Mouse (Mus musculus) intestine, postnatal 0 days (tissue): ENCODE data around the gene Syngr2. TPM values are rescaled to one million over a fixed set of nuclear protein-coding genes. Genes with fewer than 3 reads are reported as not detected.
"Not testable (repeated sequence)": the region's sequence is repeated elsewhere in the genome, so short reads cannot be mapped to it uniquely, and the experiment has no call there.

Experiments
- ATAC-seq: fragments of 200-750 bp; cut with Nextera tagmentation; 2 replicates; pipeline ENCODE4 v1.8.0; 2017; ENCODE audit warnings: mild to moderate bottlenecking, moderate TSS enrichment, moderate library complexity
- H3K27ac ChIP-seq: fragments of 300-500 bp; sonication (generic); 2 replicates; pipeline ENCODE4 v1.5.1; 2014; ENCODE audit warnings: mild to moderate bottlenecking, low read depth, low read length, moderate library complexity
- H3K27me3 ChIP-seq: fragments of 300-500 bp; sonication (generic); replicated peaks from 2 replicates; pipeline ENCODE4 v1.6.1; 2014; ENCODE audit warnings: low read length, mixed read lengths; ENCODE audit not compliant: control insufficient read depth, insufficient read depth
- H3K36me3 ChIP-seq: fragments of 300-500 bp; sonication (generic); 2 replicates; pipeline ENCODE4 v1.6.1; 2014; ENCODE audit warnings: mild to moderate bottlenecking, moderate library complexity; ENCODE audit not compliant: control insufficient read depth, insufficient read depth
- H3K4me1 ChIP-seq: fragments of 300-500 bp; sonication (generic); replicated peaks from 2 replicates; pipeline ENCODE4 v1.6.1; 2014; ENCODE audit warnings: antibody characterized with exemption, low read length, mixed read lengths; ENCODE audit not compliant: control insufficient read depth, insufficient read depth
- H3K4me2 ChIP-seq: fragments of 300-500 bp; sonication (generic); replicated peaks from 2 replicates; pipeline ENCODE4 v1.6.1; 2014; ENCODE audit warnings: low read depth, mild to moderate bottlenecking, moderate library complexity
- H3K4me3 ChIP-seq: fragments of 300-500 bp; sonication (generic); 2 replicates; pipeline ENCODE4 v1.5.1; 2014; ENCODE audit warnings: low read depth, low read length
- H3K9ac ChIP-seq: fragments of 300-500 bp; sonication (generic); 2 replicates; pipeline ENCODE4 v1.6.1; 2014; ENCODE audit warnings: mild to moderate bottlenecking, low read depth, low read length
- H3K9me3 ChIP-seq: fragments of 300-500 bp; sonication (generic); 2 replicates; pipeline ENCODE4 v1.6.1; 2016; ENCODE audit warnings: mixed run types; ENCODE audit not compliant: control insufficient read depth
- CTCF ChIP-seq: sonication (generic); IDR thresholded peaks from 2 replicates; pipeline ENCODE4 v1.5.1; 2016; ENCODE audit warnings: low read depth, mild to moderate bottlenecking, control low read depth, antibody characterized with exemption, moderate library complexity
- WGBS: fragments of 180-500 bp; shearing (Covaris S2); extraction: QIAGEN DNeasy Blood & Tissue Kit; methylation state at CpG from one replicate; pipeline ENCODE4 v1.1.7; 2014; 5-methylcytosine and 5-hydroxymethylcytosine counted together
- polyA plus RNA-seq: library from polyadenylated mRNA; unstranded; fragments of >200 nt; fragmentation: Nextera tagmentation; extraction: Ambion mirVana; gene quantifications from 2 replicates; pipeline ENCODE4 v1.2.1, GENCODE M21; 2015

Syngr2 gene
- polyA plus RNA-seq, 1 experiment from 2014 or later = 129 TPM

- Histone ChIP-seq H3K4me1 (0 out of 2 replicates have a peak, but pooled peaks cover 10% of the 10 kb centered on the region), H3K4me3 (no peak overlapping the region), H3K4me2 (no peak overlapping the region), H3K9me3 (no peaks in the 10 kb centered on the region), H3K9ac (no peak overlapping the region), H3K36me3 (peaks cover 58% of the 10 kb centered on the region), H3K27me3 (no peaks in the 10 kb centered on the region), H3K27ac (no peak overlapping the region; the same call in 1 of the 2 replicates)
- ATAC-seq = no peak
- 71% methylated on average over 6 of the region's 6 CpGs for WGBS
- TF ChIP-seq CTCF = no peak
Observed at GRCm38 (mm10) chr11:117814704-117815366, 5.4 kb downstream of the Syngr2 start.

GRCm38 (mm10) chr11:117815850-117816249 lies 6.4 kb downstream of the Syngr2 start:
- not testable (repeated sequence) for H3K27me3 ChIP-seq, H3K4me1 ChIP-seq, H3K27ac ChIP-seq, H3K4me3 ChIP-seq, H3K9me3 ChIP-seq, H3K4me2 ChIP-seq, H3K9ac ChIP-seq, ATAC-seq
- H3K36me3 ChIP-seq = peaks cover 64% of the 10 kb centered on the region
- 73% methylated on average over 9 of the region's 9 CpGs for WGBS

- H3K27ac ChIP-seq = no peak overlapping the region
- H3K4me1 ChIP-seq = 0 out of 2 replicates have a peak, but pooled peaks cover 6% of the 10 kb centered on the region
- no peak overlapping the region for H3K4me3 ChIP-seq
- 77% methylated on average over 13 of the region's 13 CpGs for WGBS
- H3K36me3 ChIP-seq = peaks cover 69% of the 10 kb centered on the region
- no peaks in the 10 kb centered on the region for H3K27me3 ChIP-seq
- TF ChIP-seq CTCF = no peak
- no peak overlapping the region for H3K4me2 ChIP-seq
- no peaks in the 10 kb centered on the region for H3K9me3 ChIP-seq
- 0 out of 2 replicates have a peak, but pooled peaks have one; percentile 8 for ATAC-seq
- no peak overlapping the region for H3K9ac ChIP-seq
Observed at GRCm38 (mm10) chr11:117816389-117816996, 7.0 kb downstream of the Syngr2 start.

- no peak for ATAC-seq
- Histone ChIP-seq H3K36me3 (peaks cover 61% of the 10 kb centered on the region), H3K9me3 (no peaks in the 10 kb centered on the region), H3K4me1 (peaks cover 10% of the 10 kb centered on the region; the same call in 1 of the 2 replicates), H3K27ac (no peak overlapping the region), H3K4me2 (no peak overlapping the region), H3K4me3 (no peak overlapping the region), H3K27me3 (no peaks in the 10 kb centered on the region), H3K9ac (no peak overlapping the region)
- no peak for TF ChIP-seq CTCF
- 66% methylated on average over 8 of the region's 8 CpGs for WGBS
Observed at GRCm38 (mm10) chr11:117819095-117819494, 9.6 kb downstream of the Syngr2 start.

- H3K4me2 ChIP-seq = no peak overlapping the region
- H3K4me1 ChIP-seq = peaks cover 16% of the 10 kb centered on the region; the same call in 1 of the 2 replicates
- no peaks in the 10 kb centered on the region for H3K9me3 ChIP-seq
- H3K27ac ChIP-seq = no peak overlapping the region
- no peak for ATAC-seq
- no peak overlapping the region for H3K4me3 ChIP-seq
- TF ChIP-seq CTCF = no peak
- H3K36me3 ChIP-seq = peaks cover 50% of the 10 kb centered on the region; the same call in 1 of the 2 replicates
- WGBS = 70% methylated on average over 7 of the region's 7 CpGs
- H3K9ac ChIP-seq = no peak overlapping the region
- H3K27me3 ChIP-seq = no peaks in the 10 kb centered on the region
Observed at GRCm38 (mm10) chr11:117820173-117820572, 10.7 kb downstream of the Syngr2 start.

GRCm38 (mm10) chr11:117821868-117822267 lies 12.4 kb downstream of the Syngr2 start:
- H3K27ac ChIP-seq = no peak overlapping the region
- peaks cover 40% of the 10 kb centered on the region; the same call in 1 of the 2 replicates for H3K36me3 ChIP-seq
- TF ChIP-seq CTCF = no peak
- no peak for ATAC-seq
- H3K9ac ChIP-seq = no peak overlapping the region
- H3K9me3 ChIP-seq = no peaks in the 10 kb centered on the region
- no peak overlapping the region for H3K4me3 ChIP-seq
- no peak overlapping the region for H3K4me2 ChIP-seq
- peaks cover 18% of the 10 kb centered on the region for H3K4me1 ChIP-seq
- H3K27me3 ChIP-seq = no peaks in the 10 kb centered on the region
- WGBS = 77% methylated on average over 9 of the region's 9 CpGs
